Mouse (Mus musculus) MEL (cell line): ENCODE results near the gene Fmc1. TPM values are rescaled to one million over a fixed set of nuclear protein-coding genes. Genes with fewer than 3 reads are reported as not detected.
A peak's percentile ranks its signal among the peaks of the same experiment; 100 is the strongest.

Experiments used
- DNase-seq: peaks from one replicate; pipeline ENCODE4 v3.0.0; 2011; ENCODE audit warnings: low read depth, low spot score
- H3K27ac ChIP-seq: 2 replicates; pipeline ENCODE4 v1.5.1; 2012; ENCODE audit warnings: low read depth, mild to moderate bottlenecking, control low read depth, low read length, moderate library complexity; ENCODE audit not compliant: control insufficient read depth
- H3K27me3 ChIP-seq, 2 experiments: fragments of 150-350 bp in 1 of 2; sonication (generic) in 1 of 2; 2 replicates each; pipeline ENCODE4 v1.6.1; 2012; ENCODE audit warnings: low read length in 2 of 2, mild to moderate bottlenecking in 2 of 2, improper control_type of control experiment in 1 of 2, moderate library complexity in 1 of 2; ENCODE audit not compliant: insufficient read depth in 2 of 2, control insufficient read depth in 1 of 2
- H3K36me3 ChIP-seq, 2 experiments: 2 replicates each; pipeline ENCODE4 v1.6.1; 2012 to 2014; ENCODE audit warnings: low read length in 2 of 2, improper control_type of control experiment in 1 of 2, inconsistent platforms in 1 of 2, mild to moderate bottlenecking in 1 of 2; ENCODE audit not compliant: insufficient read depth in 2 of 2, control insufficient read depth in 1 of 2
- H3K4me1 ChIP-seq, 2 experiments: fragments of 150-350 bp in 1 of 2; sonication (generic) in 1 of 2; 2 replicates each; pipeline ENCODE4 v1.6.1; 2012; ENCODE audit warnings: low read length in 2 of 2, improper control_type of control experiment in 1 of 2, mild to moderate bottlenecking in 1 of 2; ENCODE audit not compliant: insufficient read depth in 2 of 2, control insufficient read depth in 1 of 2
- H3K4me3 ChIP-seq, 2 experiments: fragments of 150-350 bp in 1 of 2; sonication (generic) in 1 of 2; 2 replicates each; pipeline ENCODE4 v1.5.1; 2012; ENCODE audit warnings: low read depth in 2 of 2, low read length in 2 of 2, mild to moderate bottlenecking in 2 of 2, moderate library complexity in 2 of 2, control low read depth in 1 of 2, improper control_type of control experiment in 1 of 2; ENCODE audit not compliant: control insufficient read depth in 1 of 2, insufficient read depth in 1 of 2
- H3K79me2 ChIP-seq: 2 replicates; pipeline ENCODE4 v1.6.1; 2012; ENCODE audit warnings: mild to moderate bottlenecking, low read length, moderate library complexity; ENCODE audit not compliant: control insufficient read depth, poor library complexity, insufficient read depth
- H3K9ac ChIP-seq: 2 replicates; pipeline ENCODE4 v1.6.1; 2012; ENCODE audit warnings: low read depth, mild to moderate bottlenecking, control low read depth, low read length, moderate library complexity; ENCODE audit not compliant: control insufficient read depth, poor library complexity, severe bottlenecking
- H3K9me3 ChIP-seq: fragments of 150-350 bp; sonication (generic); replicated peaks from 2 replicates; pipeline ENCODE4 v1.6.1; 2012; ENCODE audit warnings: mild to moderate bottlenecking, low read length, improper control_type of control experiment, moderate library complexity; ENCODE audit not compliant: insufficient read depth
- CHD1 ChIP-seq: IDR thresholded peaks from 2 replicates; pipeline ENCODE4 v1.6.1; 2012; ENCODE audit warnings: low read depth, mild to moderate bottlenecking, inconsistent platforms, low read length, improper control_type of control experiment
- CTCF ChIP-seq, 3 experiments: IDR thresholded peaks in 2 of 3; conservative IDR thresholded peaks in 1 of 3; 2 replicates each; pipeline ENCODE4 v1.5.1; 2011 to 2012; ENCODE audit warnings: low read length in 3 of 3, low read depth in 2 of 3, mild to moderate bottlenecking in 2 of 3, improper control_type of control experiment in 1 of 3, inconsistent platforms in 1 of 3, mixed read lengths in 1 of 3, moderate library complexity in 1 of 3; ENCODE audit not compliant: control insufficient read depth in 1 of 3, insufficient read depth in 1 of 3, poor library complexity in 1 of 3, severe bottlenecking in 1 of 3
- E2F4 ChIP-seq: IDR thresholded peaks from 2 replicates; pipeline ENCODE4 v1.6.1; 2011; ENCODE audit warnings: low read depth, low read length, improper control_type of control experiment, borderline replicate concordance
- ELF1 ChIP-seq: IDR thresholded peaks from 2 replicates; pipeline ENCODE4 v1.6.1; 2014; ENCODE audit warnings: low read depth, mild to moderate bottlenecking, inconsistent platforms, low read length, improper control_type of control experiment, moderate library complexity
- EP300 ChIP-seq, 2 experiments: IDR thresholded peaks; 2 replicates each; pipeline ENCODE4 v1.6.1; 2011; ENCODE audit warnings: improper control_type of control experiment in 2 of 2, low read length in 2 of 2, low read depth in 1 of 2, mild to moderate bottlenecking in 1 of 2
- ETS1 ChIP-seq: IDR thresholded peaks from 2 replicates; pipeline ENCODE4 v1.6.1; 2012; ENCODE audit warnings: low read depth, mild to moderate bottlenecking, inconsistent platforms, low read length, improper control_type of control experiment, moderate library complexity
- GATA1 ChIP-seq: IDR thresholded peaks from 2 replicates; pipeline ENCODE4 v1.6.1; 2011; ENCODE audit warnings: low read depth, low read length, improper control_type of control experiment
- HCFC1 ChIP-seq: IDR thresholded peaks from 2 replicates; pipeline ENCODE4 v1.6.1; 2012; ENCODE audit warnings: low read depth, mild to moderate bottlenecking, inconsistent platforms, low read length, improper control_type of control experiment, moderate library complexity
- MAZ ChIP-seq: IDR thresholded peaks from 2 replicates; pipeline ENCODE4 v1.6.1; 2012; ENCODE audit warnings: low read depth, mild to moderate bottlenecking, inconsistent platforms, low read length, improper control_type of control experiment
- MEF2A ChIP-seq: IDR thresholded peaks from 2 replicates; pipeline ENCODE4 v1.6.1; 2014; ENCODE audit warnings: low read depth, mild to moderate bottlenecking, inconsistent platforms, low read length, improper control_type of control experiment; ENCODE audit not compliant: poor library complexity, insufficient replicate concordance, severe bottlenecking; ENCODE audit errors: extremely low read depth
- MXI1 ChIP-seq: IDR thresholded peaks from 2 replicates; pipeline ENCODE4 v1.6.1; 2011; ENCODE audit warnings: mild to moderate bottlenecking, low read depth, low read length, improper control_type of control experiment
- MYB ChIP-seq: IDR thresholded peaks from 2 replicates; pipeline ENCODE4 v1.6.1; 2011; ENCODE audit warnings: mild to moderate bottlenecking, low read depth, low read length, improper control_type of control experiment
- MYC ChIP-seq: IDR thresholded peaks from 2 replicates; pipeline ENCODE4 v1.6.1; 2011; ENCODE audit warnings: low read depth, mild to moderate bottlenecking, low read length, improper control_type of control experiment, moderate library complexity
- NELFE ChIP-seq: IDR thresholded peaks from 2 replicates; pipeline ENCODE4 v1.6.1; 2011; ENCODE audit warnings: low read depth, low read length, improper control_type of control experiment
- NRF1 ChIP-seq: IDR thresholded peaks from 2 replicates; pipeline ENCODE4 v1.6.1; 2014; ENCODE audit warnings: low read depth, mild to moderate bottlenecking, inconsistent platforms, low read length, improper control_type of control experiment, moderate library complexity; ENCODE audit not compliant: poor library complexity, insufficient read depth, severe bottlenecking
- POLR2A ChIP-seq, 2 experiments: IDR thresholded peaks; 2 replicates each; pipeline ENCODE4 v1.6.1; 2011 to 2012; ENCODE audit warnings: low read length in 2 of 2, mild to moderate bottlenecking in 2 of 2, control low read depth in 1 of 2, improper control_type of control experiment in 1 of 2, low read depth in 1 of 2, moderate library complexity in 1 of 2; ENCODE audit not compliant: control insufficient read depth in 1 of 2, insufficient read depth in 1 of 2, poor library complexity in 1 of 2
- POLR2AphosphoS2 ChIP-seq: IDR thresholded peaks from 2 replicates; pipeline ENCODE4 v1.6.1; 2011; ENCODE audit warnings: low read length, improper control_type of control experiment
- POLR2AphosphoS5 ChIP-seq: IDR thresholded peaks from 2 replicates; pipeline ENCODE4 v1.6.1; 2012; ENCODE audit warnings: low read depth, borderline replicate concordance, mild to moderate bottlenecking, inconsistent platforms, low read length, moderate library complexity, mixed read lengths
- RAD21 ChIP-seq: IDR thresholded peaks from 2 replicates; pipeline ENCODE4 v1.6.1; 2011; ENCODE audit warnings: mild to moderate bottlenecking, low read depth, low read length, improper control_type of control experiment
- SIN3A ChIP-seq: IDR thresholded peaks from 2 replicates; pipeline ENCODE4 v1.6.1; 2012; ENCODE audit warnings: low read length, improper control_type of control experiment, inconsistent platforms
- SMC3 ChIP-seq: IDR thresholded peaks from 2 replicates; pipeline ENCODE4 v1.6.1; 2011; ENCODE audit warnings: low read depth, low read length, improper control_type of control experiment
- TBP ChIP-seq: IDR thresholded peaks from 2 replicates; pipeline ENCODE4 v1.8.0; 2011; ENCODE audit warnings: low read depth, low read length, improper control_type of control experiment
- TCF12 ChIP-seq: IDR thresholded peaks from 2 replicates; pipeline ENCODE4 v1.6.1; 2014; ENCODE audit warnings: low read depth, mild to moderate bottlenecking, inconsistent platforms, low read length, improper control_type of control experiment, moderate library complexity
- ZC3H11A ChIP-seq: IDR thresholded peaks from 2 replicates; pipeline ENCODE4 v1.6.1; 2012; ENCODE audit warnings: low read depth, mild to moderate bottlenecking, inconsistent platforms, low read length, improper control_type of control experiment
- ZNF384 ChIP-seq: IDR thresholded peaks from 2 replicates; pipeline ENCODE4 v1.6.1; 2012; ENCODE audit warnings: low read depth, mild to moderate bottlenecking, inconsistent platforms, low read length, improper control_type of control experiment
- polyA plus RNA-seq, 2 experiments: library from polyadenylated mRNA; stranded (reverse) in 1 of 2; unstranded in 1 of 2; fragments of >175 nt in 1 of 2; fragments of >200 nt in 1 of 2; gene quantifications; 2 replicates each; pipeline versions ENCODE4 v1.2.1 to v1.2.4; 2012; ENCODE audit warnings: low replicate concordance in 2 of 2, low read depth in 1 of 2; ENCODE audit not compliant: insufficient read length in 2 of 2, insufficient read depth in 1 of 2, missing spikeins in 1 of 2
- total RNA-seq: library from RNA; depleted of rRNA; stranded (reverse); fragments of 300-350 nt; gene quantifications from 2 replicates; pipeline ENCODE4 v1.2.3, GENCODE M21; 2012

Fmc1 gene
- total and polyA plus RNA-seq, 3 experiments, result 86.1 to 124 TPM; not detected in 1

DNA sequence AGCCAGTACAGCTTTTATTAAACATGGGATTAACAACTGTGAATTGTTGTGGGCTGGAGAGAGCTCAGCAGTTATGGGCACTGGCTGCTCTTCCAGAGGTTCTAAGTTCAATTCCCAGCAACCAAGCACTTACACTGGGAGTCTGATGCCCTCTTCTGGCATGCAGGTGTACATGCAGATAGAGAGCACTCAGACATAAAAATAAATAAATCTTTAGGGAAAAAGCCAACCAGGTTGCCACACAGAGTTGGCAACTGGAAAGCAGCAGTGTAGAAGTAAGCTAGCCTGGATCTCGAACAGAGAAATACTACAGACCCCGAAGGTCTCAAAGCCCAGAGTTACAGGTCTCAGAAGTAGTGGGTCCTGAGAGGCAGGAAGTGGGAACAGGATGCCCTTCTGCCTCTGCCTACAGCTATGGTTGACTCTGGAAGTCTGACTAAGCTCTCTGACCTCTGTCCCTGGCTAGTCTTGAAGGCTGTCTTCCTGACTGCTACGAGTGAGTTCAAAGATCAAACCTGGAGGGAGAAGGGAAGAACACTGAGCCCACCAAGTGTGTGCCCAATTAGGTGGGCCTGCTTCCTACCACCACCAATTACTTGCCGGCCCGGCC, 2.0 kb upstream of the Fmc1 start:
- peaks cover 3 to 6% of the 10 kb centered on the region in 2 experiments for H3K4me1 ChIP-seq
- H3K4me3 ChIP-seq, result no peak overlapping the region
- H3K27ac ChIP-seq, result 0 out of 2 replicates have a peak overlapping the region, but pooled peaks have one; percentile 5
- peaks cover 0 to 12% of the 10 kb centered on the region in 2 experiments; a peak in 2 of 4 replicates for H3K36me3 ChIP-seq
- peak; percentile 88 for DNase-seq
- peaks cover 9% of the 10 kb centered on the region; the same call in 1 of the 2 replicates for H3K79me2 ChIP-seq
- no peaks in the 10 kb centered on the region for H3K9me3 ChIP-seq
- TF ChIP-seq SMC3 (peak; percentile 89), MXI1 (no peak), POLR2A (IDR thresholded peaks at IDR 0.05; ENCODE audit: control insufficient read depth in 1 of 2, insufficient read depth in 1 of 2, low read depth in 1 of 2, low read length in 2 of 2, poor library complexity in 1 of 2) (no peak), ETS1 (peak; percentile 18; the same call in 1 of the 2 replicates), GATA1 (no peak), POLR2AphosphoS2 (no peak), CTCF (IDR thresholded peaks at IDR 0.05 in 2 of 3, conservative IDR thresholded peaks at IDR 0.05 in 1 of 3; ENCODE audit: control insufficient read depth in 1 of 3, insufficient read depth in 1 of 3, low read depth in 2 of 3, low read length in 3 of 3, poor library complexity in 1 of 3, severe bottlenecking in 1 of 3) (peak; percentile 77 to 92 (median 80)), ZC3H11A (peak; percentile 93), ZNF384 (peak; percentile 40; the same call in 1 of the 2 replicates), SIN3A (peak; percentile 69), ELF1 (0 out of 2 replicates have a peak, but pooled peaks have one; percentile 29), EP300 (IDR thresholded peaks at IDR 0.05; ENCODE audit: low read depth in 1 of 2, low read length in 2 of 2) (no peak), RAD21 (peak; percentile 95), MYC (0 out of 2 replicates have a peak, but pooled peaks have one; percentile 38), HCFC1 (peak; percentile 64), POLR2AphosphoS5 (no peak), MAZ (no peak)
- H3K9ac ChIP-seq, result peak overlapping the region; percentile 12; the same call in 1 of the 2 replicates
- H3K27me3 ChIP-seq, result no peaks in the 10 kb centered on the region

DNA sequence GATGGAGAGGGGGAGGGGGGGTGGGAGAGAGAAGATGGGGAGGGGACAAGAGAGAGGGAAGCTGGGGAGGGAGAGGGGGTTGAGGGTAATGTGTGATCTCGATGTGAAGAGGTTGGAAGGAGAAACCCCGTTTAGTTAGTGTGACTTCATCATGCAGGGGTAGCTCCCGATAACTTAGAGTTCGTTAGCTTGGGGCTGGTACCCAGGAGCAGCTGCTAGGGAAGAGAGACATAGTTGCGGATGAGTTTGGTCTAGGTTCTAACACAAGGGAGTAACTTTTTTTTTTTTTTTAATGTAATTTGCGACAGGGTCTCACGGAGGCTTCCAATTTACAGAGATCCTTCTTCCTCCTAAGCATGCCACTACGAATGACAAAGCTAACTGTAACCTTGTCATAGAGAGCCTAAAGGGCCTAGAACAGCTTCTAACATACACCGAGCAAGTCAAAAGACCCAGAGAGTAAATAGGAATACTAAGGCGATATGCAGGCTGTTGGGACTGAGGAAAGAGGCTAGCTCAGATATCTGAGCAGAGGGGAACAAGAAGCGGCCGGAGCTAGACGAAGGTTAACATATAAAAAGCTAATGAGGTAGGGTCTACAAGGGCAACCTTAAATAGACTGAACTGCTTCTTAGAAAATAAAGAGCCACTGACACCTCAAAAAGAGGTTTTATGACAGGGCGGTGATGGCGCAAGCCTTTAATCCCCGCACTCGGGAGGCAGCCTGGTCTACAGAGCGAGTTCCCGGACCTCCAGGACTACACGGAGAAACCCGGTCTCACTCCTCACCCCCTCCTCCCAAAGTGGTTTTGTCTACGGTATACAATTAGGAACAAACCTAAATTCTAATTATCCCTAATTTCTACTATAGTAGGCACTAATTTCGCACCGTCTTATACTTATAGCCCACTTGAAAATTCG, 542 bp upstream of the Fmc1 start:
- peak; percentile 74 for DNase-seq
- H3K9me3 ChIP-seq, result no peaks in the 10 kb centered on the region
- peak overlapping the region; percentile 87 for H3K27ac ChIP-seq
- peaks cover 0 to 12% of the 10 kb centered on the region in 2 experiments; a peak in 2 of 4 replicates for H3K36me3 ChIP-seq
- no peaks in the 10 kb centered on the region for H3K27me3 ChIP-seq
- peak overlapping the region; percentile 89 for H3K9ac ChIP-seq
- H3K4me1 ChIP-seq, result peaks cover 3 to 6% of the 10 kb centered on the region in 2 experiments
- peak overlapping the region; percentile 73 to 74 for H3K4me3 ChIP-seq
- peaks cover 9% of the 10 kb centered on the region; the same call in 1 of the 2 replicates for H3K79me2 ChIP-seq
- TF ChIP-seq MEF2A (no peak), TBP (peak; percentile 26; the same call in 1 of the 2 replicates), MXI1 (0 out of 2 replicates have a peak, but pooled peaks have one; percentile 16), SMC3 (no peak), MYC (peak; percentile 27; the same call in 1 of the 2 replicates), POLR2AphosphoS5 (no peak), TCF12 (0 out of 2 replicates have a peak, but pooled peaks have one; percentile 15), POLR2A (IDR thresholded peaks at IDR 0.05; ENCODE audit: control insufficient read depth in 1 of 2, insufficient read depth in 1 of 2, low read depth in 1 of 2, low read length in 2 of 2, poor library complexity in 1 of 2) (peak in 1 of 2 experiments; percentile 11; a peak in 1 of 4 replicates), HCFC1 (no peak), CHD1 (peak; percentile 13; the same call in 1 of the 2 replicates), NRF1 (0 out of 2 replicates have a peak, but pooled peaks have one; percentile 12), ETS1 (0 out of 2 replicates have a peak, but pooled peaks have one; percentile 6), NELFE (peak; percentile 55), SIN3A (0 out of 2 replicates have a peak, but pooled peaks have one; percentile 23), MYB (no peak; the same call in 1 of the 2 replicates), ELF1 (no peak), E2F4 (no peak)
